Mouse (Mus musculus): ENCODE measurements around the gene Faah. TPM values are rescaled to one million over a fixed set of nuclear protein-coding genes. Genes with fewer than 3 reads are reported as not detected.

Faah gene
- total RNA-seq, 1 experiment, result 5.9 TPM

- in situ Hi-C loops (cut with MboI; ENCODE audit: low sequenced_read_pairs in 2 of 2, unreplicated experiment in 2 of 2), result no loop called here
- H3K4me3 ChIP-seq (ENCODE audit: insufficient read depth in 1 of 2, low read depth in 1 of 2, low read length in 2 of 2, poor library complexity in 1 of 2, severe bottlenecking in 1 of 2), result no peak overlapping the region
- TF ChIP-seq HCFC1 (IDR thresholded peaks at IDR 0.05; ENCODE audit: borderline replicate concordance, insufficient read depth, low read length), result no peak
- no peak for TF ChIP-seq MAFK (IDR thresholded peaks at IDR 0.05; ENCODE audit: insufficient read depth, low read depth, low read length)
- H3K9ac ChIP-seq (ENCODE audit: insufficient read depth, low read depth, low read length, poor library complexity, severe bottlenecking), result no peak overlapping the region
- DNase-seq (ENCODE audit: low read depth, low spot score), result no peak
- H3K9me3 ChIP-seq (ENCODE audit: control insufficient read depth, insufficient read depth, low read depth, low read length), result no peaks in the 10 kb centered on the region
- H3K36me3 ChIP-seq (ENCODE audit: control insufficient read depth, insufficient read depth, low read length, poor library complexity, severe bottlenecking), result no peaks in the 10 kb centered on the region; the same call in 1 of the 2 replicates
- H3K4me1 ChIP-seq (ENCODE audit: control insufficient read depth in 2 of 2, insufficient read depth in 2 of 2, low read length in 2 of 2, poor library complexity in 1 of 2), result peaks cover 3 to 4% of the 10 kb centered on the region in 2 experiments; a peak in 2 of 4 replicates
- no peak overlapping the region for H3K27ac ChIP-seq (ENCODE audit: insufficient read depth, low read depth, low read length, poor library complexity, severe bottlenecking)
Measured at GRCm38 (mm10) chr4:116047681-116048080, 30.0 kb upstream of the Faah start.

DNA sequence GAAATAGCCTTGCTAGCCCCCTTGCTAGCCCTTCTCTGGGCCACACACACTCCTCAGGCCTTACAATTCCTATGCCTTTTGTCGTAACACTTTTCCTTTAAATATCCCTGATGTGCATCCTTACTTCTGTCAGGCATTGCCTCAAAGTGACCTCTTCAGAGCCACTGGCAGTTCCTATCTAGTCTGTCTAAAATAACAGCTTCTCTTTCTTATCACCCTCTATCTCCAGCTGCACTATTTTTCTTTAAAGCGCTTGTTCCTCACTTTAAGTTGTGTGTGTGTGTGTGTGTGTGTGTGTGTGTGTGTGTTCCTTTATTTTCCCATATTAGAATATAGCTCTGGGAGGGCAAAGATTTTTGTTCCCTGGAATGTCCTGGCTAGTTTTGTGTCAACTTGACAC is 28.9 kb upstream of the Faah start:
- H3K36me3 ChIP-seq (ENCODE audit: control insufficient read depth, insufficient read depth, low read length, poor library complexity, severe bottlenecking), result no peaks in the 10 kb centered on the region; the same call in 1 of the 2 replicates
- no peaks in the 10 kb centered on the region for H3K9me3 ChIP-seq (ENCODE audit: control insufficient read depth, insufficient read depth, low read depth, low read length)
- in situ Hi-C loops (cut with MboI; ENCODE audit: low sequenced_read_pairs in 2 of 2, unreplicated experiment in 2 of 2), result no loop called here
- TF ChIP-seq ZNF384 (IDR thresholded peaks at IDR 0.05; ENCODE audit: low read depth, low read length), result no peak
- TF ChIP-seq ZC3H11A (IDR thresholded peaks at IDR 0.05; ENCODE audit: borderline replicate concordance, low read depth, low read length), result no peak
- no peak for TF ChIP-seq MAFK (IDR thresholded peaks at IDR 0.05; ENCODE audit: insufficient read depth, low read depth, low read length)
- TF ChIP-seq CHD2 (IDR thresholded peaks at IDR 0.05; ENCODE audit: low read depth, low read length), result no peak
- no peak for TF ChIP-seq HCFC1 (IDR thresholded peaks at IDR 0.05; ENCODE audit: borderline replicate concordance, insufficient read depth, low read length)
- H3K27ac ChIP-seq (ENCODE audit: insufficient read depth, low read depth, low read length, poor library complexity, severe bottlenecking), result no peak overlapping the region
- H3K9ac ChIP-seq (ENCODE audit: insufficient read depth, low read depth, low read length, poor library complexity, severe bottlenecking), result no peak overlapping the region
- no peak overlapping the region for H3K4me3 ChIP-seq (ENCODE audit: insufficient read depth in 1 of 2, low read depth in 1 of 2, low read length in 2 of 2, poor library complexity in 1 of 2, severe bottlenecking in 1 of 2)
- DNase-seq (ENCODE audit: low read depth, low spot score), result no peak
- no peaks in the 10 kb centered on the region for H3K4me1 ChIP-seq (ENCODE audit: control insufficient read depth in 2 of 2, insufficient read depth in 2 of 2, low read length in 2 of 2, poor library complexity in 1 of 2)

- no peak overlapping the region for H3K9ac ChIP-seq (ENCODE audit: insufficient read depth, low read depth, low read length, poor library complexity, severe bottlenecking)
- H3K27ac ChIP-seq (ENCODE audit: insufficient read depth, low read depth, low read length, poor library complexity, severe bottlenecking), result no peak overlapping the region
- in situ Hi-C loops (cut with MboI; ENCODE audit: low sequenced_read_pairs in 2 of 2, unreplicated experiment in 2 of 2), result no loop called here
- no peaks in the 10 kb centered on the region for H3K9me3 ChIP-seq (ENCODE audit: control insufficient read depth, insufficient read depth, low read depth, low read length)
- no peak for DNase-seq (ENCODE audit: low read depth, low spot score)
- H3K36me3 ChIP-seq (ENCODE audit: control insufficient read depth, insufficient read depth, low read length, poor library complexity, severe bottlenecking), result no peaks in the 10 kb centered on the region; the same call in 1 of the 2 replicates
- H3K4me1 ChIP-seq (ENCODE audit: control insufficient read depth in 2 of 2, insufficient read depth in 2 of 2, low read length in 2 of 2, poor library complexity in 1 of 2), result no peaks in the 10 kb centered on the region
- TF ChIP-seq CHD2 (IDR thresholded peaks at IDR 0.05; ENCODE audit: low read depth, low read length) (no peak), HCFC1 (IDR thresholded peaks at IDR 0.05; ENCODE audit: borderline replicate concordance, insufficient read depth, low read length) (no peak), ZC3H11A (IDR thresholded peaks at IDR 0.05; ENCODE audit: borderline replicate concordance, low read depth, low read length) (no peak), MAFK (IDR thresholded peaks at IDR 0.05; ENCODE audit: insufficient read depth, low read depth, low read length) (no peak), ZNF384 (IDR thresholded peaks at IDR 0.05; ENCODE audit: low read depth, low read length) (no peak)
- H3K4me3 ChIP-seq (ENCODE audit: insufficient read depth in 1 of 2, low read depth in 1 of 2, low read length in 2 of 2, poor library complexity in 1 of 2, severe bottlenecking in 1 of 2), result no peak overlapping the region
Measured at GRCm38 (mm10) chr4:116042186-116042585, 24.5 kb upstream of the Faah start.

- in situ Hi-C loops (cut with MboI; ENCODE audit: low sequenced_read_pairs in 2 of 2, unreplicated experiment in 2 of 2), result no loop called here
- no peak for TF ChIP-seq HCFC1 (IDR thresholded peaks at IDR 0.05; ENCODE audit: borderline replicate concordance, insufficient read depth, low read length)
- no peak for TF ChIP-seq CHD2 (IDR thresholded peaks at IDR 0.05; ENCODE audit: low read depth, low read length)
- TF ChIP-seq ZC3H11A (IDR thresholded peaks at IDR 0.05; ENCODE audit: borderline replicate concordance, low read depth, low read length), result no peak
- no peak for TF ChIP-seq MAFK (IDR thresholded peaks at IDR 0.05; ENCODE audit: insufficient read depth, low read depth, low read length)
- TF ChIP-seq ZNF384 (IDR thresholded peaks at IDR 0.05; ENCODE audit: low read depth, low read length), result no peak
- H3K4me3 ChIP-seq (ENCODE audit: insufficient read depth in 1 of 2, low read depth in 1 of 2, low read length in 2 of 2, poor library complexity in 1 of 2, severe bottlenecking in 1 of 2), result no peak overlapping the region
- H3K27ac ChIP-seq (ENCODE audit: insufficient read depth, low read depth, low read length, poor library complexity, severe bottlenecking), result no peak overlapping the region
- no peaks in the 10 kb centered on the region for H3K4me1 ChIP-seq (ENCODE audit: control insufficient read depth in 2 of 2, insufficient read depth in 2 of 2, low read length in 2 of 2, poor library complexity in 1 of 2)
- no peak overlapping the region for H3K9ac ChIP-seq (ENCODE audit: insufficient read depth, low read depth, low read length, poor library complexity, severe bottlenecking)
- no peak for DNase-seq (ENCODE audit: low read depth, low spot score)
- H3K36me3 ChIP-seq (ENCODE audit: control insufficient read depth, insufficient read depth, low read length, poor library complexity, severe bottlenecking), result peaks cover 2% of the 10 kb centered on the region
- H3K9me3 ChIP-seq (ENCODE audit: control insufficient read depth, insufficient read depth, low read depth, low read length), result no peaks in the 10 kb centered on the region
Measured at GRCm38 (mm10) chr4:116040466-116040865, 22.7 kb upstream of the Faah start.

DNA sequence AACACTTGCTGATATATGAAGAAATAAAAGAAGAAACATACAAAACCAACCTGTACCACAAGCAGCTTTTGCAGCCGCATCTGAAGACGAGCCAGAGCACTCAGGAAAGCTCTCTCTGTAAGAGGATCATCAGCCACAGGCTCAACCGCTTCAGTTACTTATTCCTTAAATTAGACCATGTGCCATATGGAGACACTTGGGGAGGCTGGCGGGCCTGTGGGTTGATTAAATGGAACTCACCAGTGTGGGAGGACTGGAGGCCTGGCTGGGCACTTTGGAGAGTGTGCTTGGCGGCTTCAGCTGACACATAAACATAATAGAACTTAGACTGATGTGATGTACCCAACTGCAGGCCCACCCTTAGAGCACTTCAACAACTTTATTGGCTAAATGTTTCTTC is 15.6 kb upstream of the Faah start:
- Histone ChIP-seq H3K4me1 (ENCODE audit: control insufficient read depth in 2 of 2, insufficient read depth in 2 of 2, low read length in 2 of 2, poor library complexity in 1 of 2) (no peaks in the 10 kb centered on the region), H3K4me3 (ENCODE audit: insufficient read depth in 1 of 2, low read depth in 1 of 2, low read length in 2 of 2, poor library complexity in 1 of 2, severe bottlenecking in 1 of 2) (no peak overlapping the region), H3K27ac (ENCODE audit: insufficient read depth, low read depth, low read length, poor library complexity, severe bottlenecking) (no peak overlapping the region), H3K9me3 (ENCODE audit: control insufficient read depth, insufficient read depth, low read depth, low read length) (no peaks in the 10 kb centered on the region), H3K36me3 (ENCODE audit: control insufficient read depth, insufficient read depth, low read length, poor library complexity, severe bottlenecking) (peaks cover 8% of the 10 kb centered on the region), H3K9ac (ENCODE audit: insufficient read depth, low read depth, low read length, poor library complexity, severe bottlenecking) (no peak overlapping the region)
- DNase-seq (ENCODE audit: low read depth, low spot score), result no peak
- in situ Hi-C loops (cut with MboI; ENCODE audit: low sequenced_read_pairs in 2 of 2, unreplicated experiment in 2 of 2), result no loop called here
- TF ChIP-seq HCFC1 (IDR thresholded peaks at IDR 0.05; ENCODE audit: borderline replicate concordance, insufficient read depth, low read length) (no peak), CHD2 (IDR thresholded peaks at IDR 0.05; ENCODE audit: low read depth, low read length) (no peak), ZNF384 (IDR thresholded peaks at IDR 0.05; ENCODE audit: low read depth, low read length) (no peak), MAFK (IDR thresholded peaks at IDR 0.05; ENCODE audit: insufficient read depth, low read depth, low read length) (no peak), ZC3H11A (IDR thresholded peaks at IDR 0.05; ENCODE audit: borderline replicate concordance, low read depth, low read length) (no peak)

All from ES-E14 (cell line).